Mouse (Mus musculus) CH12.LX (cell line): ENCODE data around the gene Rhobtb1.

Experiments
- POLR2A ChIP-seq: IDR thresholded peaks from 2 replicates; pipeline ENCODE4 v1.6.1; 2011; ENCODE audit warnings: low read depth, mild to moderate bottlenecking, improper control_type of control experiment, low read length
- ZNF384 ChIP-seq: IDR thresholded peaks from 2 replicates; pipeline ENCODE4 v1.6.1; 2012; ENCODE audit warnings: low read depth, low read length, improper control_type of control experiment, inconsistent platforms

GRCm38 (mm10) chr10:69220296-69220695 is 69.1 kb downstream of the Rhobtb1 start:
- no peak for TF ChIP-seq POLR2A
- no peak for TF ChIP-seq ZNF384
